Comparison of ENCODE assay signal across 8 mouse cellular contexts in genomic region chr7:3691919-3692318, GRCm38 (mm10). TPM values are rescaled to one million over a fixed set of nuclear protein-coding genes. Genes with fewer than 3 reads are reported as not detected.
DNase-seq lines count a peak whose midpoint lies in the region; ATAC-seq and TF ChIP-seq lines count a peak whose summit lies in the region.

No protein-coding gene starts in this region.

- no peak for TF ChIP-seq POLR2A in olfactory bulb, adult 2 months (IDR thresholded peaks at IDR 0.05; ENCODE audit: insufficient read depth, low read depth, low read length)

- peak overlapping the region; percentile 79 for H3K4me3 ChIP-seq in lung, embryonic 14.5 days (ENCODE audit: low read depth, low read length)
- H3K4me3 ChIP-seq in embryonic facial prominence, embryonic 14.5 days (ENCODE audit: low read depth, low read length), result peak overlapping the region; percentile 74
- H3K4me3 ChIP-seq in limb, embryonic 10.5 days, result peak overlapping the region; percentile 80
- peak overlapping the region; percentile 74 for H3K4me3 ChIP-seq in olfactory bulb, adult 2 months (ENCODE audit: insufficient read depth, low read depth, low read length)

- intact Hi-C loops in left cerebral cortex, postnatal 36 days (cut with DNase I), result loop anchor here (10.0 kb wide), 2 partner anchors 453 to 1373 kb away; partner anchors contain the start of gene U2af2

- no peaks in the 10 kb centered on the region for H3K9me3 ChIP-seq in lung, embryonic 14.5 days (ENCODE audit: low read depth, low read length)
- H3K9me3 ChIP-seq in embryonic facial prominence, embryonic 14.5 days (ENCODE audit: control insufficient read depth, low read length), result no peaks in the 10 kb centered on the region
- H3K9me3 ChIP-seq in limb, embryonic 10.5 days (replicated peaks), result no peaks in the 10 kb centered on the region

- H3K27ac ChIP-seq in lung, embryonic 14.5 days (ENCODE audit: low read depth), result peak overlapping the region; percentile 98
- no peak overlapping the region for H3K27ac ChIP-seq in embryonic facial prominence, embryonic 14.5 days (replicated peaks; ENCODE audit: low read depth, low read length)
- peak overlapping the region; percentile 94; the same call in 1 of the 2 replicates for H3K27ac ChIP-seq in limb, embryonic 10.5 days
- H3K27ac ChIP-seq in olfactory bulb, adult 2 months (ENCODE audit: insufficient read depth, low read depth, low read length), result no peak overlapping the region

- 26% methylated on average over 3 of the region's 3 CpGs for WGBS in lung, embryonic 14.5 days
- 30% methylated on average over 3 of the region's 3 CpGs for WGBS in embryonic facial prominence, embryonic 14.5 days
- 46% methylated on average over 3 of the region's 3 CpGs for WGBS in limb, embryonic 10.5 days
- 21% methylated on average over 3 of the region's 3 CpGs for WGBS in olfactory bulb, adult 2 months

- H3K4me1 ChIP-seq in lung, embryonic 14.5 days (ENCODE audit: insufficient read depth), result peaks cover 3% of the 10 kb centered on the region; the same call in 1 of the 2 replicates
- H3K4me1 ChIP-seq in embryonic facial prominence, embryonic 14.5 days (ENCODE audit: control insufficient read depth, insufficient read depth, low read length), result peaks cover 8% of the 10 kb centered on the region
- peaks cover 17% of the 10 kb centered on the region for H3K4me1 ChIP-seq in limb, embryonic 10.5 days
- peaks cover 15% of the 10 kb centered on the region for H3K4me1 ChIP-seq in olfactory bulb, adult 2 months (ENCODE audit: control insufficient read depth, insufficient read depth, low read length)

- no peak for TF ChIP-seq CTCF in lung, embryonic 14.5 days (IDR thresholded peaks at IDR 0.05; ENCODE audit: low read depth)
- no peak for TF ChIP-seq CTCF in olfactory bulb, adult 2 months (IDR thresholded peaks at IDR 0.05; ENCODE audit: insufficient read depth, low read depth, low read length)

- no peaks in the 10 kb centered on the region for H3K27me3 ChIP-seq in lung, embryonic 14.5 days (ENCODE audit: insufficient read depth, low read length)
- H3K27me3 ChIP-seq in embryonic facial prominence, embryonic 14.5 days (replicated peaks; ENCODE audit: control insufficient read depth, insufficient read depth, low read length), result no peaks in the 10 kb centered on the region
- H3K27me3 ChIP-seq in limb, embryonic 10.5 days (ENCODE audit: low read depth, poor library complexity, severe bottlenecking), result no peaks in the 10 kb centered on the region

- no peak for DNase-seq in lung, embryonic 14.5 days
- DNase-seq in lung, postnatal 4 days, result no peak
- no peak for DNase-seq in embryonic facial prominence, embryonic 14.5 days (ENCODE audit: low spot score)
- DNase-seq in limb, embryonic 10.5 days (ENCODE audit: low spot score), result no peak
- no peak for DNase-seq in adrenal gland, postnatal 4 days (ENCODE audit: low spot score in 2 of 2)
- DNase-seq in T-cell, adult 2 months (ENCODE audit: low spot score), result no peak
- no peak for DNase-seq in left cerebral cortex, postnatal 36 days (ENCODE audit: low spot score in 2 of 2)

- H3K36me3 ChIP-seq in lung, embryonic 14.5 days (ENCODE audit: insufficient read depth), result peaks cover 35% of the 10 kb centered on the region
- peaks cover 30% of the 10 kb centered on the region for H3K36me3 ChIP-seq in embryonic facial prominence, embryonic 14.5 days (ENCODE audit: control insufficient read depth, insufficient read depth, low read length)
- H3K36me3 ChIP-seq in limb, embryonic 10.5 days, result peaks cover 50% of the 10 kb centered on the region

- no peak for ATAC-seq in lung, embryonic 14.5 days (ENCODE audit: insufficient read depth)
- no peak for ATAC-seq in embryonic facial prominence, embryonic 14.5 days (ENCODE audit: low read depth)

- H3K4me2 ChIP-seq in lung, embryonic 14.5 days, result peak overlapping the region; percentile 82
- peak overlapping the region; percentile 88 for H3K4me2 ChIP-seq in embryonic facial prominence, embryonic 14.5 days (ENCODE audit: low read depth, low read length)

- peak overlapping the region; percentile 88 for H3K9ac ChIP-seq in lung, embryonic 14.5 days
- peak overlapping the region; percentile 87 for H3K9ac ChIP-seq in embryonic facial prominence, embryonic 14.5 days (ENCODE audit: low read depth, low read length)

RNA-seq across cellular contexts. Expression of gene Tsen34, which starts 0.7 kb away (rescaled TPM):
- 277 and 290 TPM in 2 replicates for polyA plus RNA-seq in lung, embryonic 14.5 days (2014; fragmentation: Nextera tagmentation; extraction: Ambion mirVana)
- 244 and 268 TPM in 2 replicates for polyA plus RNA-seq in embryonic facial prominence, embryonic 14.5 days (2014; fragmentation: Nextera tagmentation; extraction: Ambion mirVana)
- 328 and 357 TPM in 2 replicates for polyA plus RNA-seq in limb, embryonic 10.5 days (2016; fragmentation: Nextera tagmentation; extraction: Ambion mirVana)
- polyA plus RNA-seq in olfactory bulb, adult 2 months (2012; ENCODE audit: insufficient read depth, insufficient read length, low replicate concordance, missing spikeins), result not detected in 2 replicates
- total RNA-seq in adrenal gland, postnatal 4 days (2021), result 100 to 1,000 TPM; 136 to 145 TPM
- total RNA-seq in left cerebral cortex, postnatal 36 days (2021), result 10 to 100 TPM; 77.3 to 80.0 TPM

RNA-seq across cellular contexts. Expression of gene Mboat7, which starts 1.4 kb away (rescaled TPM):
- polyA plus RNA-seq in lung, embryonic 14.5 days (2014; fragmentation: Nextera tagmentation; extraction: Ambion mirVana), result 38.0 and 44.2 TPM in 2 replicates
- 44.5 and 45.6 TPM in 2 replicates for polyA plus RNA-seq in embryonic facial prominence, embryonic 14.5 days (2014; fragmentation: Nextera tagmentation; extraction: Ambion mirVana)
- 39.0 and 46.5 TPM in 2 replicates for polyA plus RNA-seq in limb, embryonic 10.5 days (2016; fragmentation: Nextera tagmentation; extraction: Ambion mirVana)
- not detected in 2 replicates for polyA plus RNA-seq in olfactory bulb, adult 2 months (2012; ENCODE audit: insufficient read depth, insufficient read length, low replicate concordance, missing spikeins)
- 10 to 100 TPM; 67.0 to 68.6 TPM for total RNA-seq in adrenal gland, postnatal 4 days (2021)
- total RNA-seq in left cerebral cortex, postnatal 36 days (2021), result 100 to 1,000 TPM; 208 to 211 TPM

RNA-seq across cellular contexts. Expression of gene Rps9, which starts 11.9 kb away (rescaled TPM):
- polyA plus RNA-seq in lung, embryonic 14.5 days (2014; fragmentation: Nextera tagmentation; extraction: Ambion mirVana), result 1,609 and 1,625 TPM in 2 replicates
- 1,544 and 1,554 TPM in 2 replicates for polyA plus RNA-seq in embryonic facial prominence, embryonic 14.5 days (2014; fragmentation: Nextera tagmentation; extraction: Ambion mirVana)
- 1,366 and 1,587 TPM in 2 replicates for polyA plus RNA-seq in limb, embryonic 10.5 days (2016; fragmentation: Nextera tagmentation; extraction: Ambion mirVana)
- 2,455 TPM in 1 of 2 replicates, not detected in the other for polyA plus RNA-seq in olfactory bulb, adult 2 months (2012; ENCODE audit: insufficient read depth, insufficient read length, low replicate concordance, missing spikeins)
- 1,000 to 10,000 TPM; 1,269 to 1,279 TPM for total RNA-seq in adrenal gland, postnatal 4 days (2021)
- 100 to 1,000 TPM; 312 to 356 TPM for total RNA-seq in left cerebral cortex, postnatal 36 days (2021)

RNA-seq across cellular contexts. Expression of gene Tmc4, which starts 14.6 kb away (rescaled TPM):
- 16.1 and 17.3 TPM in 2 replicates for polyA plus RNA-seq in lung, embryonic 14.5 days (2014; fragmentation: Nextera tagmentation; extraction: Ambion mirVana)
- 6.1 and 7.6 TPM in 2 replicates for polyA plus RNA-seq in embryonic facial prominence, embryonic 14.5 days (2014; fragmentation: Nextera tagmentation; extraction: Ambion mirVana)
- 4.2 and 5.0 TPM in 2 replicates for polyA plus RNA-seq in limb, embryonic 10.5 days (2016; fragmentation: Nextera tagmentation; extraction: Ambion mirVana)
- not detected in 2 replicates for polyA plus RNA-seq in olfactory bulb, adult 2 months (2012; ENCODE audit: insufficient read depth, insufficient read length, low replicate concordance, missing spikeins)
- total RNA-seq in adrenal gland, postnatal 4 days (2021), result 10 to 100 TPM; 11.4 to 17.7 TPM
- 10 to 100 TPM in 1 of 2 experiments, 1 to 10 TPM in 1; 2.4 to 11.0 TPM for total RNA-seq in left cerebral cortex, postnatal 36 days (2021)

RNA-seq across cellular contexts. Expression of gene Leng1, which starts 26.3 kb away (rescaled TPM):
- 12.0 and 12.5 TPM in 2 replicates for polyA plus RNA-seq in lung, embryonic 14.5 days (2014; fragmentation: Nextera tagmentation; extraction: Ambion mirVana)
- 13.1 and 13.4 TPM in 2 replicates for polyA plus RNA-seq in embryonic facial prominence, embryonic 14.5 days (2014; fragmentation: Nextera tagmentation; extraction: Ambion mirVana)
- 13.2 and 15.2 TPM in 2 replicates for polyA plus RNA-seq in limb, embryonic 10.5 days (2016; fragmentation: Nextera tagmentation; extraction: Ambion mirVana)
- polyA plus RNA-seq in olfactory bulb, adult 2 months (2012; ENCODE audit: insufficient read depth, insufficient read length, low replicate concordance, missing spikeins), result not detected in 2 replicates
- 10 to 100 TPM in 1 of 2 experiments, 1 to 10 TPM in 1; 9.6 to 10.4 TPM for total RNA-seq in adrenal gland, postnatal 4 days (2021)
- total RNA-seq in left cerebral cortex, postnatal 36 days (2021), result 1 to 10 TPM; 6.7 to 6.8 TPM

Comparison
In these comparisons a context has a peak if more than half of its experiments do, and no peak if none do; other contexts are left out.
1. H3K27ac ChIP-seq: peak in lung, embryonic 14.5 days (single experiment) and limb, embryonic 10.5 days (single experiment); none in embryonic facial prominence, embryonic 14.5 days (single experiment) and olfactory bulb, adult 2 months (single experiment).
2. RNA of gene Tsen34, which starts 0.7 kb away (polyA plus RNA-seq): 328 to 357 TPM in limb, embryonic 10.5 days, 277 to 290 TPM in lung, embryonic 14.5 days and 244 to 268 TPM in embryonic facial prominence, embryonic 14.5 days; not detected in olfactory bulb, adult 2 months; every median in the first group is over 100 times any median in the second.
3. Peak in every context shown above with its lines, with median percentiles within 50 percentile points of each other: H3K4me3 ChIP-seq.